In the genomic region with DNA sequence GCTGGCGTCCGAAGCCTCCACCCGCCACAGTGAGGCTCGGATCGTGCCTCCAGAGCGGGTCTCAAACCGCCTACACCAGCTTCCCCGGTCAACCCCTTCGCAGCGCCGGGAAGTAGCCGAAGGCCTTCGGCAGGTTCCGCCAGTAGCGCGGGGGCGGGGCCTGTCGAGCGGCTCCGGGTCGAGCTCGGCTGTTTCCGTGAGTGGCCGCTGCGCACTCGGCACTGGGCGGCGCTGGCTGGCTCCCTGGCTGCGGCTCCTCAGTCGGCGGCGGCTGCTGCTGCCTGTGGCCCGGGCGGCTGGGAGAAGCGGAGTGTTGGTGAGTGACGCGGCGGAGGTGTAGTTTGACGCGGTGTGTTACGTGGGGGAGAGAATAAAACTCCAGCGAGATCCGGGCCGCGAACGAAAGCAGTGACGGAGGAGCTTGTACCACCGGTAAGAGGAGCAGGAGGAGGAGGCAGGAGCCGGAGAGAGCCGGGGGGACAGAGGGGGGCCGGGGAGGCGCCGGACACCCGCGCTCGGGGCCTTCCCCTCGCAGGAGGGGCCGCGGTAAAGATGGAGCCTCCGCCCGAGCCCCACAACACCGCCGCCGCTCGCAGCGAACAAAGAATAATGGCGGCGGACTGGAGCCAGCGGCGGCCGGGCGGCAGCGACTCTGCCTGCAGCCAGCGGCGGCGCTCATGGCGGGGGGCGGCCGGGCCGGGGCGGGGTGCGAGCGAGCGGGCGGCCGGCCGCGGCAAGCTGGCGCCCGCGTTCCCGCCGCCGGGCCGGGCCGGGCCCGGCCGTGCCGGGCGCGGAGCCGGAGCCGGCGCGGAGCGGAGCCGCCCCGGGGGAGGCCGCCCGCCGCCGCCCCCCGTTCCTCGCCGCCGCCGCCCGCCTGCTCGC, we compare ENCODE assay signal across 8 mouse cellular contexts. TPM values are rescaled to one million over a fixed set of nuclear protein-coding genes. Genes with fewer than 3 reads are reported as not detected.
DNase-seq lines count a peak whose midpoint lies in the region; ATAC-seq and TF ChIP-seq lines count a peak whose summit lies in the region.

TSS of gene Creb1 (plus strand) at position 57 of the 882 bp plus-strand sequence.

- WGBS in kidney, embryonic 14.5 days = under 1% methylated on average over 97 of the region's 119 CpGs
- WGBS in limb, embryonic 15.5 days = under 1% methylated on average over 107 of the region's 119 CpGs

- ATAC-seq in kidney, embryonic 14.5 days (ENCODE audit: low FRiP score, low TSS enrichment) = peak; percentile 98
- peak; percentile 98 for ATAC-seq in limb, embryonic 15.5 days (ENCODE audit: insufficient number of reproducible peaks, low FRiP score, low TSS enrichment, low read depth)

- H3K27ac ChIP-seq in bone marrow macrophage, adult 2 months (ENCODE audit: insufficient read depth, low read depth, low read length) = peak within 1 kb of the TSS; percentile 93
- peak within 1 kb of the TSS; percentile 94 for H3K27ac ChIP-seq in embryonic fibroblast, embryonic 13.5 days (ENCODE audit: insufficient read depth, low read length)
- peak within 1 kb of the TSS; percentile 100 for H3K27ac ChIP-seq in kidney, embryonic 14.5 days (ENCODE audit: low read depth, low read length)
- peak within 1 kb of the TSS; percentile 100 for H3K27ac ChIP-seq in limb, embryonic 15.5 days

- H3K4me3 ChIP-seq in bone marrow macrophage, adult 2 months (ENCODE audit: insufficient read depth, low read length) = peak within 1 kb of the TSS; percentile 62
- H3K4me3 ChIP-seq in embryonic fibroblast, embryonic 13.5 days (ENCODE audit: insufficient read depth, low read length) = peak within 1 kb of the TSS; percentile 87
- peak within 1 kb of the TSS; percentile 91 for H3K4me3 ChIP-seq in kidney, embryonic 14.5 days (ENCODE audit: low read length)
- H3K4me3 ChIP-seq in limb, embryonic 15.5 days = peak within 1 kb of the TSS; percentile 85

- no peaks in the 10 kb centered on the region; the same call in 1 of the 2 replicates for H3K36me3 ChIP-seq in kidney, embryonic 14.5 days (ENCODE audit: control insufficient read depth, insufficient read depth, low read length)
- no peaks in the 10 kb centered on the region for H3K36me3 ChIP-seq in limb, embryonic 15.5 days

- peak within 1 kb of the TSS; percentile 96 for H3K9ac ChIP-seq in kidney, embryonic 14.5 days (ENCODE audit: low read depth, low read length)
- H3K9ac ChIP-seq in limb, embryonic 15.5 days = peak within 1 kb of the TSS; percentile 98

- 0 out of 2 replicates have a peak, but pooled peaks cover 2% of the 10 kb centered on the region for H3K9me3 ChIP-seq in kidney, embryonic 14.5 days (ENCODE audit: control insufficient read depth, low read length)
- H3K9me3 ChIP-seq in limb, embryonic 15.5 days = no peaks in the 10 kb centered on the region

- no peaks in the 10 kb centered on the region for H3K27me3 ChIP-seq in kidney, embryonic 14.5 days (ENCODE audit: control insufficient read depth, insufficient read depth, low read length)
- H3K27me3 ChIP-seq in limb, embryonic 15.5 days = no peaks in the 10 kb centered on the region

- peaks cover 24% of the 10 kb centered on the region for H3K4me1 ChIP-seq in bone marrow macrophage, adult 2 months (ENCODE audit: control insufficient read depth, insufficient read depth, low read length)
- H3K4me1 ChIP-seq in embryonic fibroblast, embryonic 13.5 days (ENCODE audit: control insufficient read depth, insufficient read depth, low read length) = peaks cover 6% of the 10 kb centered on the region; the same call in 1 of the 2 replicates
- H3K4me1 ChIP-seq in kidney, embryonic 14.5 days (ENCODE audit: control insufficient read depth, insufficient read depth, low read length) = peaks cover 5% of the 10 kb centered on the region
- H3K4me1 ChIP-seq in limb, embryonic 15.5 days = peaks cover 21% of the 10 kb centered on the region; the same call in 1 of the 2 replicates

- H3K4me2 ChIP-seq in kidney, embryonic 14.5 days (replicated peaks; ENCODE audit: low read depth, low read length) = peak within 1 kb of the TSS; percentile 86
- peak within 1 kb of the TSS; percentile 79 for H3K4me2 ChIP-seq in limb, embryonic 15.5 days

- DNase-seq in A20 (ENCODE audit: low read depth, low spot score) = peak; percentile 97
- peak; percentile 97 for DNase-seq in heart, adult 9 months (ENCODE audit: low spot score in 2 of 2)
- DNase-seq in monocyte, adult 2 months (ENCODE audit: low read depth in 1 of 2, low spot score in 2 of 2) = peak; percentile 93 to 95
- DNase-seq in spleen, postnatal 36 days (ENCODE audit: low spot score in 2 of 2) = peak; percentile 95 to 97

- no peak for TF ChIP-seq POLR2A in bone marrow macrophage, adult 2 months (IDR thresholded peaks at IDR 0.05; ENCODE audit: borderline replicate concordance, low read depth, low read length)
- TF ChIP-seq POLR2A in embryonic fibroblast, embryonic 13.5 days (IDR thresholded peaks at IDR 0.05; ENCODE audit: low read depth, low read length) = peak; percentile 83

- no peak for TF ChIP-seq CTCF in bone marrow macrophage, adult 2 months (IDR thresholded peaks at IDR 0.05; ENCODE audit: low read depth, low read length)
- TF ChIP-seq CTCF in embryonic fibroblast, embryonic 13.5 days (IDR thresholded peaks at IDR 0.05; ENCODE audit: borderline replicate concordance, insufficient read depth, low read length) = no peak

RNA-seq across cellular contexts. Expression of gene Creb1, which starts in this region (rescaled TPM):
- polyA plus RNA-seq in bone marrow macrophage, adult 2 months (2012; ENCODE audit: insufficient read depth, insufficient read length, missing spikeins) = 31.5 and 41.5 TPM in 2 replicates
- polyA plus RNA-seq in embryonic fibroblast, embryonic 13.5 days (2011; ENCODE audit: insufficient read length, low read depth, missing spikeins) = 38.3 and 45.1 TPM in 2 replicates
- 31.4 and 47.9 TPM in 2 replicates for polyA plus RNA-seq in kidney, embryonic 14.5 days (2014; fragmentation: Nextera tagmentation; extraction: Ambion mirVana)
- polyA plus RNA-seq in limb, embryonic 15.5 days (2015; fragmentation: Nextera tagmentation; extraction: Ambion mirVana) = 30.1 and 30.5 TPM in 2 replicates

Comparison
In these comparisons a context has a peak if more than half of its experiments do, and no peak if none do; other contexts are left out.
1. Peak in every context shown above with its lines: DNase-seq, ATAC-seq, H3K4me3 ChIP-seq and H3K27ac ChIP-seq.